8 mouse cellular contexts compared by ENCODE assay signal in the genomic region with DNA sequence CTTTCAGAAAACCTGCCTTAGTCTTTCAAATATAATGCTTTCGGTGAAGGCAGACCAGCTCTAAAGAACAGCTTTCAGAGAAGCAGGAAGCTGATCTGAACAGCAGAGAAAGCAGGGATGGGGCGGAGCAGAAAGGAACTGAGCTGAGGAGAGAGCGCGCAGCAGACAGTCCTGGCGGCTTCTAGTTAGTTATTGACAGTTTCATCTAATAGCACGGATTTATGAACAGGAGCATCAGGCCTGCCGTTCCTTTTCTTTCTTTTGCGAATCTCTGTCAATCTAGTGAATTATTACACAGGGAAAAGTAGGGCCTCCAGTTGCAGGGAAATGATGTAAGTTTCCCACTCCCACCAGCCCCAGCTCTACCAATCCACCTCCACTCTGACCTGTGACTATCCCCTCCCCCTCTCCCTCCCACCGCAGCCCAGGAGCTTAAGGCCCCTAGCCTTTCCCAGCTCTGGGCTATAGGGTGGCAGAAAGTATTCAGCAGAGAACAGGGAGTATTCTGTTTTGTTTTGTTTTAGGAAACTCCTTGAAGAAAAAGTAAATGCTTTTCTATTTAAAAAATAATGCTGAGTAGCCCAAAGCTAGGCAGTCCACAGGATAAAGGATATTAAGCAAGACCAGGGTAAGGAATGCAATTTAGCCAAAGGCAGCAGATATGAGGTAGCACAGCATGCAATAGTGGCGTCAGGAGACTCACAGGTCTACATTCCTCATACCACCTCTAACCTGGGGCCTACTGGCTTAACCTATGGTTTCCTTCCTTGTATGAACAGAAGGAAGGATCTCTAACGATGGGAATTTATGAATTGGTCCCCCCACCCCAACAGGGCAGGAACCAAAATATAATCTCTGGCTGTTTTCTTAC.
DNase-seq lines count a peak whose midpoint lies in the region; ATAC-seq and TF ChIP-seq lines count a peak whose summit lies in the region.

No protein-coding gene starts in this region.

- H3K36me3 ChIP-seq in spleen, adult 2 months (ENCODE audit: control insufficient read depth, insufficient read depth, low read length) = no peaks in the 10 kb centered on the region
- H3K36me3 ChIP-seq in kidney, adult 2 months (ENCODE audit: control insufficient read depth, insufficient read depth, low read length) = no peaks in the 10 kb centered on the region
- no peaks in the 10 kb centered on the region for H3K36me3 ChIP-seq in limb, embryonic 10.5 days
- H3K36me3 ChIP-seq in stomach, embryonic 16.5 days (ENCODE audit: control insufficient read depth, insufficient read depth, low read length) = no peaks in the 10 kb centered on the region

- no peak for TF ChIP-seq CTCF in spleen, adult 2 months (IDR thresholded peaks at IDR 0.05; ENCODE audit: extremely low read depth, insufficient read depth, insufficient read length, insufficient replicate concordance)
- TF ChIP-seq CTCF in kidney, adult 2 months (conservative IDR thresholded peaks at IDR 0.05; ENCODE audit: insufficient read depth, insufficient read length, low read depth, low read length) = no peak

- H3K4me2 ChIP-seq in stomach, embryonic 16.5 days (ENCODE audit: low read depth, low read length) = peak overlapping the region; percentile 55

- TF ChIP-seq POLR2A in spleen, adult 2 months (IDR thresholded peaks at IDR 0.05; ENCODE audit: low read depth, low read length) = no peak
- no peak for TF ChIP-seq POLR2A in kidney, adult 2 months (IDR thresholded peaks at IDR 0.05; ENCODE audit: low read depth, low read length)

- 15% methylated on average over 11 of the region's 11 CpGs for WGBS in spleen, adult 2 months
- 8% methylated on average over 11 of the region's 11 CpGs for WGBS in kidney, adult 2 months
- WGBS in limb, embryonic 10.5 days = 19% methylated on average over 11 of the region's 11 CpGs
- WGBS in stomach, embryonic 16.5 days = 7% methylated on average over 11 of the region's 11 CpGs

- H3K9ac ChIP-seq in stomach, embryonic 16.5 days (ENCODE audit: low read length) = peak overlapping the region; percentile 68

- no peak overlapping the region for H3K27ac ChIP-seq in spleen, adult 2 months (ENCODE audit: insufficient read depth, low read length)
- H3K27ac ChIP-seq in kidney, adult 2 months (ENCODE audit: insufficient read depth, low read depth, low read length) = peak overlapping the region; percentile 55
- peak overlapping the region; percentile 82 for H3K27ac ChIP-seq in limb, embryonic 10.5 days
- H3K27ac ChIP-seq in stomach, embryonic 16.5 days (ENCODE audit: low read length) = peak overlapping the region; percentile 83

- no peaks in the 10 kb centered on the region for H3K9me3 ChIP-seq in limb, embryonic 10.5 days (replicated peaks)
- no peaks in the 10 kb centered on the region for H3K9me3 ChIP-seq in stomach, embryonic 16.5 days (replicated peaks; ENCODE audit: control insufficient read depth, low read length)

- peak overlapping the region; percentile 21; the same call in 1 of the 2 replicates for H3K4me3 ChIP-seq in spleen, adult 2 months (ENCODE audit: extremely low read depth, insufficient read depth, insufficient read length)
- H3K4me3 ChIP-seq in kidney, adult 2 months (ENCODE audit: insufficient read depth, low read depth, low read length) = peak overlapping the region; percentile 55
- peak overlapping the region; percentile 52 for H3K4me3 ChIP-seq in limb, embryonic 10.5 days
- peak overlapping the region; percentile 49 for H3K4me3 ChIP-seq in stomach, embryonic 16.5 days (replicated peaks; ENCODE audit: low read length)

- H3K27me3 ChIP-seq in spleen, adult 2 months (ENCODE audit: control insufficient read depth, insufficient read depth, low read length) = no peaks in the 10 kb centered on the region; the same call in 1 of the 2 replicates
- H3K27me3 ChIP-seq in kidney, adult 2 months (replicated peaks; ENCODE audit: control insufficient read depth, insufficient read depth, low read length) = no peaks in the 10 kb centered on the region
- H3K27me3 ChIP-seq in limb, embryonic 10.5 days (ENCODE audit: low read depth, poor library complexity, severe bottlenecking) = no peaks in the 10 kb centered on the region
- no peaks in the 10 kb centered on the region for H3K27me3 ChIP-seq in stomach, embryonic 16.5 days (ENCODE audit: control insufficient read depth, insufficient read depth, low read length)

- DNase-seq in spleen, adult 2 months (ENCODE audit: low read depth in 1 of 2, low spot score in 2 of 2) = no peak
- DNase-seq in spleen, postnatal 4 days (ENCODE audit: low spot score in 2 of 2) = no peak
- peak; percentile 26 to 31 for DNase-seq in heart, adult 9 months (ENCODE audit: low spot score in 2 of 2)
- peak; percentile 79 for DNase-seq in kidney, adult 2 months
- peak; percentile 64 for DNase-seq in limb, embryonic 10.5 days (ENCODE audit: low spot score)
- DNase-seq in mesoderm, embryonic 11.5 days (ENCODE audit: low read depth, low spot score) = peak; percentile 75

- ATAC-seq in common myeloid progenitor, adult 5-6 weeks (replicated peaks; ENCODE audit: low read depth, poor library complexity, severe bottlenecking) = peak; percentile 80
- peak; percentile 92 for ATAC-seq in stomach, embryonic 16.5 days (ENCODE audit: insufficient read depth, low FRiP score)

- no peaks in the 10 kb centered on the region; the same call in 1 of the 2 replicates for H3K4me1 ChIP-seq in spleen, adult 2 months (ENCODE audit: control insufficient read depth, insufficient read depth, insufficient read length)
- H3K4me1 ChIP-seq in kidney, adult 2 months (ENCODE audit: control insufficient read depth, insufficient read depth, low read length) = peaks cover 15% of the 10 kb centered on the region
- peaks cover 19% of the 10 kb centered on the region for H3K4me1 ChIP-seq in limb, embryonic 10.5 days
- H3K4me1 ChIP-seq in stomach, embryonic 16.5 days (ENCODE audit: control insufficient read depth, insufficient read depth, low read length) = peaks cover 19% of the 10 kb centered on the region

Comparison
In these comparisons a context has a peak if more than half of its experiments do, and no peak if none do; other contexts are left out.
1. DNase-seq: peak in heart, adult 9 months (2 of 2), kidney, adult 2 months (single experiment), limb, embryonic 10.5 days (single experiment) and mesoderm, embryonic 11.5 days (single experiment); none in spleen, adult 2 months (0 of 2) and spleen, postnatal 4 days (0 of 2).
2. Peak in every context shown above with its lines, with median percentiles within 50 percentile points of each other: H3K4me3 ChIP-seq.